Mouse (Mus musculus): ENCODE data around the gene Nectin4.

Nectin4 gene

DNA sequence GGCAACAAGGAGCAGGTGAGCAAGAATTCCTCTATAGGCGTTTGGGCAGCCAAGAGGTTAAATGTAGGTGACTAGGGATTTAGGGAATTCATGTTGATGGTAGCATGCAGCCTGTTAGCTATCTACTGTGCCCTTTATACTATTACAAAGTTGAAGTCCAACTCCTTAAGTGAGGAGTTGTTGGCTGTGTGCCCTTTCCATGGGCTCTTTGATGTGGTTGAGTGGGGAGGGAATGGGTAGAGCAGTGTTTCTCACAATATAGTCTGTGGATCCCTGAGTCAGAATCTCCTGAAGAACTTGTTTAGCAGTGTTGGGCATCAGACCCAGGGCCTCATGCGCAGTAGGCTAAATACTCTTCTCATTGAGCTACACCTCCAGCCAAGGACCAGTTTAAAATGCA is 13.1 kb upstream of the Nectin4 start:
- DNase-seq (ENCODE audit: extremely low read depth, insufficient read length, low spot score) = no peak

GRCm38 (mm10) chr1:171358421-171358820 is 11.5 kb upstream of the Nectin4 start:
- no peak for DNase-seq (ENCODE audit: extremely low read depth, insufficient read length, low spot score)

DNA sequence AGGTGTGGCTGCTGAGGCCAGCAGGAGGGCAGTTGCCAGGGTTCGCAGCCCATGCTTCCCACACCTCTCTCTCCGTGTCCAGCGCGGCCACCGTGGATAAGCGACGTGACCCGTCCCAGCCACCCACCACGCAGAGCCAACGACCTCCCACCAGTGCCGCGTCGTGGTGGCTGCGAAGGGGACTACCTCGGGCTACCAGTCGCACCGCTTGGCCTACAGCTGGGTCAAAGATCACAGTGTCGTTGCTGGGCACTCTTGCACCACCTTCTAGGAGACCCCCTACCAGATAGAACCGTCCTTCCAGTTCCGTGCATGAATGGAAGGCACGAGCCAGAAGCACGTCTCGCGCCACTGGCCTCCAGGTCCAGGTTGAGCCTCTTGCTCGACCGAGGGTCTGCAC is 9.6 kb upstream of the Nectin4 start:
- no peak for DNase-seq (ENCODE audit: extremely low read depth, insufficient read length, low spot score)

DNA sequence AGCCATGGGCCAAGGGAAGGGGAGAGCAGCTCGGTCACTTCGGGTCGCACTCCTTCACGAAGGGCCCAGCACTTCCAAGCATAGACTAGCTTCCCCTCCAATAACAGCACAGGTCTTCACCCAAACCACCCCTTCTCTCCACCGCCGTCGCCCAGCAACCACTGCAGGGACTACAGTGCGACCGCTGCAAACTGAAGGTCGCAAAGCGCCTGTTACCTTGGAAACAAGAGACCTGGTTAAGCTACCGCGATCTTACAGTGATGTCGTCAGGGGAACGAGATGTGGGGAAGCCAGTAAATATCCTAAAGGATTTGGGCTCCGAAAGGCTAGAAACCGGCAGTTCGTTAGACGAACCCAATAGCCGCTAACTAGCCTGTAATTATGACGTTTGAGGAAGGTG is 9.2 kb upstream of the Nectin4 start, which contains the start of gene Klhdc9:
Gene Klhdc9, minus strand, starts transcription at position 143 of the 400 bp plus-strand sequence.
- DNase-seq (ENCODE audit: extremely low read depth, insufficient read length, low spot score) = no peak

DNA sequence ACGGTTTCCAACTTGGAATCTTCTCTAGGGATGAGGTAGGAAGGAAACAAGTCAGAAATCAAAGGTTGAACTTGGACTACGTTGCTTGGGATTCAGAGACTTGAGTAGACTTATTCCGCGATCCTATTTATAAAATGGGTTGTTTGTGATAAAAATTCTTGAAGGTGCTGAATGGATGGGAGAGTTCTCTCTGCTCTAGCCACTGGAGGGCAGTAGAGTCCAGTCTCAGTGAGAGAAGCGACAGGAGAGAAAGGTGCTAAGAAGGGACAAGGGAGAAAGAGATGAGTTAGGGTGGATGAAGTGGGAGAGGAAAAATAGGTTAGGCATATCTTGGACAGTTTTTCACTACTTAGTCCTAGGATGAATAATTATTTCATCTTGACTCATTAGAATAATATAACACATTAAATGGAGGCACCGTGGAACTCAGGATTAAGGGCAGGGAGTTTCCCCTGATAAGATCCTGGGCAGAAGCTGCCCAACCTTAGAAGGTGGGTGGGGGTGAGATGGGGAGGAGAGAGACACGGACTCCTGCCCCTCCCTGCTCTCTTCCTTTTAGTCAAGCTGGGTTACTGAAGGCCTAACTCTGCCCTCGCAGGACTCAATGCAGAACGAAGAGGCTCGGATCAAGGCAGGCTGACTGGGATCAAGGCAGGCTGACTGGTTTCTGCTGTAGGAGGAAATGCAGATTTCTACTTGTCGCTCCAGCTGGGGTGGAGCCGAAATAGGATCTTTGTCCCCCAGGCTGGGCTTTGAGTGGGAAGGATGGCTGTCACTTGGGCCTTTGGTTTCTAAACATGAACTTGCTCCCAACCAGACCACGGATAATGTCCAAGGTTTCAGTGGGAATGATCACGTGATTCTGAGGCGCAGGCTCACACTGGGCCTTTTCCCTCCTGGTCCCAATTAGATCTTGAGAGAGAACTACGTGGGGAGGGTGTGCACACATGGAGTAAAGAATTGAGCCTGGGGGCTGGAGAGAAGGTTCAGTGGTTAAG is 8.5 kb upstream of the Nectin4 start:
- no peak for DNase-seq (ENCODE audit: extremely low read depth, insufficient read length, low spot score)

GRCm38 (mm10) chr1:171365934-171366333 is 4.0 kb upstream of the Nectin4 start:
- DNase-seq (ENCODE audit: extremely low read depth, insufficient read length, low spot score) = no peak

DNA sequence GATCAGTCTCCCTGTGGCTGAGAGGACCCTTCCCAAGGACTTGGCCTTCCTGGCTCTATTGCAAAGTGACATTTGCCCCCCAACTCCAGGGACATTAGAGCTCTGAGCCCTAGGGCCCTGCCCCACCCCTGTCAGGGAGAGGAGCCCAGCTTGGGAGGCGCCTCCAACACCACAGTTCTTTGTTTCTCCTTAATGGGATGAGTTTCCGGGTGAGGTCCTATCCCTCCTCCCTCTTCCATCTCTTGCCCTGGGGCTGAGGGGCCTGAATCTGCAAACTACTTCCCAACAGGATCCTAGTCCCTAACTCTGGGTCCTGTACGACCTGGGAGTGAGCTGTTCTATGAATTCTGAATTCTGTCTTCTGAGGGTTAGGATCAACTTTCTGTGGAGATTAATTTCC is 3.0 kb downstream of the Nectin4 start:
- DNase-seq (ENCODE audit: extremely low read depth, insufficient read length, low spot score) = no peak

DNA sequence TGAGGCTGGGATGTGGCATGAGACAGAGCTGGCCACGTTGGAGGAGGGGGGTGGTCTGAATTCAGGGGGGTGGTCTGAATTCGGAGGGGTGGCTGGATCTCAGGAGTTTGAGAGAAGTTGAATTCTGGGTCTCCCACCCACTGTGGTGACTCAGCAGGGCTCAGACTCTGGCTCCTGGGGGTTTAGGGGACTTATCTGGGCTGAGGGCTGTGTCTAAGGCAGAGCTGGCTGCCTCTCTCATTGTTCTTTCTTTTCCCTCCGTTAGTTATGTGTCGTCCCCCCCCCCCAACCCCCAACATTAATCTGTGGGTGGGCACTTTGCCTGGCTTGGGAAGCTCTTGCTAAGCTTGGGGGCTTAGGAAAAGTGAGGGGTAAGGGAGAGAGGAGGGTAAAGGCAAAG is 4.0 kb downstream of the Nectin4 start:
- DNase-seq (ENCODE audit: extremely low read depth, insufficient read length, low spot score) = no peak

- DNase-seq (ENCODE audit: extremely low read depth, insufficient read length, low spot score) = peak; percentile 80
Measured at GRCm38 (mm10) chr1:171375646-171376097, 5.8 kb downstream of the Nectin4 start.

GRCm38 (mm10) chr1:171378298-171378697 is 8.4 kb downstream of the Nectin4 start:
- no peak for DNase-seq (ENCODE audit: extremely low read depth, insufficient read length, low spot score)

DNA sequence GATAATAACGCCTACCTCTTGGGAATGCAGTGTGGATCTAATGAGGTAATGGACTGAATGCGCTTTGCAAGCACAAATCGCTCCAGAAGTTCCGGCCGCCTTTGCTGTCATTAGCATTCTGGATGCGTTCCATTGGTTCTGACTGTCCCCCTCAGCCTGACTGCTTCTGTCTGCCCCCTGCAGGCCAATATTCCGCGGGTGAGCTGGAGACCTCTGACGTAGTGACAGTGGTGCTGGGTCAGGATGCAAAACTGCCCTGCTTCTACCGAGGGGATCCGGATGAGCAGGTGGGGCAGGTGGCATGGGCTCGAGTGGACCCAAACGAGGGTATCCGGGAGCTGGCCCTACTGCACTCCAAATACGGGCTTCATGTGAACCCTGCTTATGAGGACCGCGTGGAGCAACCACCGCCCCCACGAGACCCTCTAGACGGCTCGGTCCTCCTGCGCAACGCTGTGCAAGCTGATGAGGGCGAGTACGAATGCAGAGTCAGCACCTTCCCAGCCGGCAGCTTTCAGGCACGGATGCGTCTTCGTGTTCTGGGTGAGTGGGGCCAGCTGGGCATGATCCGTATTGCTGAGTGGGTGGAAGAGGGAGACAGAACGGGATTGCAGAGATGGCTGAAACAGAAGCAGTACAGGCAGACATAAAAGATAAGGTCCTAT is 10.2 kb downstream of the Nectin4 start:
- DNase-seq (ENCODE audit: extremely low read depth, insufficient read length, low spot score) = no peak

GRCm38 (mm10) chr1:171382096-171382620 is 12.3 kb downstream of the Nectin4 start:
- DNase-seq (ENCODE audit: extremely low read depth, insufficient read length, low spot score) = no peak

GRCm38 (mm10) chr1:171384361-171384760 is 14.5 kb downstream of the Nectin4 start:
- DNase-seq (ENCODE audit: extremely low read depth, insufficient read length, low spot score) = no peak

DNA sequence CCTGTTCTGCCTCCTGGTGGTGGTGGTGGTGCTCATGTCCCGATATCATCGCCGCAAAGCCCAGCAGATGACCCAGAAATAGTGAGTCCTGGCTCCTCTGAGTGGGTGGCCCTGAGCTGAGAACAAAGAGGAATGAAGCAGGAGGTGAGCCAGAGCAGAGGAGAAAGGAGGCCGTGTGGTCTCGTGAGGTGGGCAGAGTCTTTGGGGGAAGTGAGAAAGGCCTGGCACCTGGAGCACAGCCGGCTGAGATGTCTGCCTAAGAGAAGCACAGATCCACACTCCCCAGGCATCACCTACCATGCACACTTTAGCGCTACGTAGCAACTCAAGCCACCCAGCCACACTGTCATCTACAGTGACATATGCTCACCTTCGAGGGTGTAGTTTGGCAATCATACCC is 15.3 kb downstream of the Nectin4 start:
- DNase-seq (ENCODE audit: extremely low read depth, insufficient read length, low spot score) = no peak

DNA sequence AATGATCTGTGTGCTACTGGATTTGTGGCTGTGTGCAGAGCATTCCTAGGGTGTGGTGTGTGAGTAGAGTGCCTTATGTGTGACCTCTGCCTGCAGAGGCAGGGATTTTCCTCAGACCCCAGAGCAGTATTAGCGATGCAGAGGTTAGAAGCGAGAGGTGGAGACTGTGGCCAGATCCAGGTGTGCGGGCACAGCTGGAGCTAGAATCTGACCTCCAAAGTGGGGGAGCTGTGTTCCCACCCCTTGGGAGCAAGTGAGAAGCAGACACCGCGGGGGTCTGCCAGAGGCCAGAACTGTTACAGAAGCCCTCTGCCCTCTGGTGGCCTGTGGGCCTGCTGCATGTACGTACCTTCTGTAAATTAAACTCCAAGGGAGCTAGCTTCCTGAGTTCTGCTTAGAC is 17.2 kb downstream of the Nectin4 start:
- no peak for DNase-seq (ENCODE audit: extremely low read depth, insufficient read length, low spot score)

- no peak for DNase-seq (ENCODE audit: extremely low read depth, insufficient read length, low spot score)
Measured at GRCm38 (mm10) chr1:171388376-171389102, 18.6 kb downstream of the Nectin4 start, which contains the start of gene Arhgap30. TSS of gene Arhgap30 (plus strand) at chr1:171388954.

- DNase-seq (ENCODE audit: extremely low read depth, insufficient read length, low spot score) = no peak
Measured at GRCm38 (mm10) chr1:171390101-171390500, 20.2 kb downstream of the Nectin4 start.

- DNase-seq (ENCODE audit: extremely low read depth, insufficient read length, low spot score) = no peak
Measured at GRCm38 (mm10) chr1:171401821-171402220, 31.9 kb downstream of the Nectin4 start.

DNA sequence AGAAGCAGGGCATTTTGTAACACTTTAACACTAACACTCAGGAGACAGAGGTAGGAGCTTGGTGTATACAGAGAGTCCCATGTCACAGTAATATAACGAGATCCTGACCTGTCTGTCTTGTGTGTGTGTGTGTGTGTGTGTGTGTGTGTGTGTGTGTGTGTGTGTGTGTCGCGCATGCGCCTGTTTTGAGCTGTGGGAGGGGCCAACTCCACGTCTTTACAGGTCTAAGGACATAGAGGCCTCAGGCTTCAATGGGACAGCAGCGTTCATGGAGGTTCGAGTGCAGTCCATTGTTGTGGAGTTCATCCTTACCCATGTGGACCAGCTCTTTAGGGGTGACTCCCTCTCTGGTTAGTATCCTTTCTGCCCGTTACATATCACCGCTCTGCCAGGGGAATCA is 33.1 kb downstream of the Nectin4 start:
- DNase-seq (ENCODE audit: extremely low read depth, insufficient read length, low spot score) = no peak

DNA sequence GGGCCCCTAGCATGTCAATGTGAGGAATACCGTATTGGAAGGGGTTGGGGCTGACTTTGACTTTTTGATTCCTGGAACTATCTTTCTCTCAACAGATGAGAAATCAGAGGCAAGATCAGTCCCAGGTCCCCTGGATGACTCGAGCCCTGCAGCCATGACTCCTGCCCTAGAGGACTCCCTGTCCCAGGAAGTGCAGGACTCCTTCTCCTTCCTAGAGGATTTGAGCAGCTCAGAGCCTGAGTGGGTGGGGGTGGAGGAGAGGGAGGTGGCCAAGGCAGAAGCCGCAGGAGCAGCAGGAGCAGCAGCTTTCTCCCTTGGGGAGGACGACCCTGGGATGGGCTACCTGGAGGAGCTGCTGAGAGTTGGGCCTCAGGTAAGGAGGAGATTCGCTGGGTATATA is 37.4 kb downstream of the Nectin4 start:
- no peak for DNase-seq (ENCODE audit: extremely low read depth, insufficient read length, low spot score)

- no peak for DNase-seq (ENCODE audit: extremely low read depth, insufficient read length, low spot score)
Measured at GRCm38 (mm10) chr1:171410231-171410630, 40.3 kb downstream of the Nectin4 start.

Data from 3134 (cell line).